Mouse (Mus musculus) hindbrain, embryonic 13.5 days (tissue): ENCODE results near the gene Coro1a. TPM values are rescaled to one million over a fixed set of nuclear protein-coding genes. Genes with fewer than 3 reads are reported as not detected.

Experiments
- ATAC-seq: fragments of 200-750 bp; cut with Nextera tagmentation; 2 replicates; pipeline ENCODE4 v1.8.0; 2017; ENCODE audit warnings: moderate TSS enrichment; ENCODE audit not compliant: low FRiP score
- H3K27ac ChIP-seq: fragments of 300-500 bp; sonication (generic); 2 replicates; pipeline ENCODE4 v1.5.1; 2015; ENCODE audit warnings: inconsistent platforms, mild to moderate bottlenecking, moderate library complexity
- H3K27me3 ChIP-seq: fragments of 300-500 bp; sonication (generic); 2 replicates; pipeline ENCODE4 v1.6.1; 2015; ENCODE audit warnings: mild to moderate bottlenecking, inconsistent platforms
- H3K36me3 ChIP-seq: fragments of 300-500 bp; sonication (generic); 2 replicates; pipeline ENCODE4 v1.6.1; 2015; ENCODE audit warnings: mild to moderate bottlenecking, inconsistent platforms
- H3K4me1 ChIP-seq: fragments of 300-500 bp; sonication (generic); replicated peaks from 2 replicates; pipeline ENCODE4 v1.6.1; 2015; ENCODE audit warnings: inconsistent platforms
- H3K4me2 ChIP-seq: fragments of 300-500 bp; sonication (generic); 2 replicates; pipeline ENCODE4 v1.6.1; 2015; ENCODE audit warnings: inconsistent platforms, mild to moderate bottlenecking, moderate library complexity
- H3K4me3 ChIP-seq: fragments of 300-500 bp; sonication (generic); 2 replicates; pipeline ENCODE4 v1.5.1; 2015; ENCODE audit warnings: mild to moderate bottlenecking, inconsistent platforms
- H3K9ac ChIP-seq: fragments of 300-500 bp; sonication (generic); 2 replicates; pipeline ENCODE4 v1.6.1; 2015; ENCODE audit warnings: mild to moderate bottlenecking, inconsistent platforms
- H3K9me3 ChIP-seq: fragments of 300-500 bp; sonication (generic); 2 replicates; pipeline ENCODE4 v1.6.1; 2016; ENCODE audit warnings: inconsistent platforms
- WGBS: fragments of 180-500 bp; shearing (Covaris S2); methylation state at CpG from one replicate; pipeline ENCODE4 v1.1.7; 2015; 5-methylcytosine and 5-hydroxymethylcytosine counted together
- polyA plus RNA-seq: library from polyadenylated mRNA; unstranded; fragments of >200 nt; fragmentation: Nextera tagmentation; extraction: Ambion mirVana; gene quantifications from 2 replicates; pipeline ENCODE4 v1.2.1, GENCODE M21; 2015

The Coro1a gene
- polyA plus RNA-seq, 1 experiment from 2014 or later: 81.4 TPM

GRCm38 (mm10) chr7:126676207-126676606, 31.4 kb downstream of the Coro1a start, which contains the start of gene Sult1a1:
Sult1a1 (minus strand) TSS chr7:126676432.
- no peak within 1 kb of the TSS for H3K4me2 ChIP-seq
- no peak within 1 kb of the TSS for H3K9ac ChIP-seq
- no peaks in the 10 kb centered on the region for H3K4me1 ChIP-seq
- H3K27me3 ChIP-seq: no peaks in the 10 kb centered on the region
- H3K4me3 ChIP-seq: no peak within 1 kb of the TSS
- no peak for ATAC-seq
- peaks cover 55% of the 10 kb centered on the region for H3K36me3 ChIP-seq
- H3K9me3 ChIP-seq: no peaks in the 10 kb centered on the region
- H3K27ac ChIP-seq: no peak within 1 kb of the TSS; the same call in 1 of the 2 replicates
- 83% methylated on average over 1 of the region's 1 CpGs for WGBS

GRCm38 (mm10) chr7:126675104-126675503, 32.5 kb downstream of the Coro1a start:
- Histone ChIP-seq H3K27ac (no peak overlapping the region), H3K36me3 (peaks cover 62% of the 10 kb centered on the region), H3K4me2 (no peak overlapping the region), H3K27me3 (no peaks in the 10 kb centered on the region), H3K4me1 (no peaks in the 10 kb centered on the region), H3K4me3 (no peak overlapping the region), H3K9ac (no peak overlapping the region), H3K9me3 (no peaks in the 10 kb centered on the region)
- 96% methylated on average over 8 of the region's 8 CpGs for WGBS
- no peak for ATAC-seq

- 95% methylated on average over 9 of the region's 9 CpGs for WGBS
- peaks cover 64% of the 10 kb centered on the region for H3K36me3 ChIP-seq
Measured at GRCm38 (mm10) chr7:126672111-126672510, 35.5 kb downstream of the Coro1a start.

GRCm38 (mm10) chr7:126670152-126670551, 37.4 kb downstream of the Coro1a start:
- H3K27me3 ChIP-seq: no peaks in the 10 kb centered on the region
- 97% methylated on average over 3 of the region's 3 CpGs for WGBS
- H3K4me2 ChIP-seq: no peak overlapping the region
- H3K4me1 ChIP-seq: no peaks in the 10 kb centered on the region
- H3K9ac ChIP-seq: no peak overlapping the region
- H3K4me3 ChIP-seq: no peak overlapping the region
- H3K27ac ChIP-seq: no peak overlapping the region
- no peak for ATAC-seq
- peaks cover 69% of the 10 kb centered on the region for H3K36me3 ChIP-seq
- H3K9me3 ChIP-seq: no peaks in the 10 kb centered on the region

More at GRCm38 (mm10) chr7:126672111-126672510, 35.5 kb downstream of the Coro1a start:
- no peak for ATAC-seq
- no peak overlapping the region for H3K4me2 ChIP-seq
- no peak overlapping the region for H3K9ac ChIP-seq
- H3K27me3 ChIP-seq: no peaks in the 10 kb centered on the region
- no peak overlapping the region for H3K27ac ChIP-seq
- H3K4me3 ChIP-seq: no peak overlapping the region
- H3K4me1 ChIP-seq: no peaks in the 10 kb centered on the region
- no peaks in the 10 kb centered on the region for H3K9me3 ChIP-seq

GRCm38 (mm10) chr7:126668452-126668851, 39.1 kb downstream of the Coro1a start:
- Histone ChIP-seq H3K27ac (no peak overlapping the region), H3K4me3 (no peak overlapping the region), H3K27me3 (no peaks in the 10 kb centered on the region), H3K36me3 (peaks cover 71% of the 10 kb centered on the region), H3K4me1 (no peaks in the 10 kb centered on the region), H3K9ac (no peak overlapping the region), H3K9me3 (no peaks in the 10 kb centered on the region), H3K4me2 (no peak overlapping the region)
- ATAC-seq: no peak
- 83% methylated on average over 5 of the region's 5 CpGs for WGBS

GRCm38 (mm10) chr7:126667495-126668090, 40.0 kb downstream of the Coro1a start:
- 90% methylated on average over 9 of the region's 9 CpGs for WGBS
- peaks cover 68% of the 10 kb centered on the region for H3K36me3 ChIP-seq
- H3K4me2 ChIP-seq: no peak overlapping the region
- no peaks in the 10 kb centered on the region for H3K4me1 ChIP-seq
- H3K4me3 ChIP-seq: no peak overlapping the region
- no peak overlapping the region for H3K9ac ChIP-seq
- H3K27ac ChIP-seq: no peak overlapping the region
- H3K27me3 ChIP-seq: no peaks in the 10 kb centered on the region
- H3K9me3 ChIP-seq: no peaks in the 10 kb centered on the region
- no peak for ATAC-seq

GRCm38 (mm10) chr7:126665269-126665668, 42.3 kb downstream of the Coro1a start:
- Histone ChIP-seq H3K27ac (no peak overlapping the region), H3K4me2 (no peak overlapping the region), H3K4me3 (no peak overlapping the region), H3K36me3 (peaks cover 59% of the 10 kb centered on the region), H3K9ac (no peak overlapping the region), H3K27me3 (no peaks in the 10 kb centered on the region), H3K9me3 (no peaks in the 10 kb centered on the region), H3K4me1 (no peaks in the 10 kb centered on the region)
- WGBS: 98% methylated on average over 3 of the region's 3 CpGs
- ATAC-seq: no peak

GRCm38 (mm10) chr7:126663646-126664045, 43.9 kb downstream of the Coro1a start:
- no peaks in the 10 kb centered on the region for H3K27me3 ChIP-seq
- H3K9ac ChIP-seq: no peak overlapping the region
- peaks cover 57% of the 10 kb centered on the region for H3K36me3 ChIP-seq
- WGBS: 76% methylated on average over 8 of the region's 8 CpGs
- H3K4me2 ChIP-seq: no peak overlapping the region
- no peak overlapping the region for H3K4me3 ChIP-seq
- no peak overlapping the region for H3K27ac ChIP-seq
- no peak for ATAC-seq
- no peaks in the 10 kb centered on the region for H3K4me1 ChIP-seq
- no peaks in the 10 kb centered on the region for H3K9me3 ChIP-seq

GRCm38 (mm10) chr7:126659771-126660170, 47.8 kb downstream of the Coro1a start:
- Histone ChIP-seq H3K27me3 (no peaks in the 10 kb centered on the region), H3K36me3 (peaks cover 32% of the 10 kb centered on the region)
- 91% methylated on average over 3 of the region's 3 CpGs for WGBS

GRCm38 (mm10) chr7:126657522-126657921, 50.1 kb downstream of the Coro1a start:
- H3K27ac ChIP-seq: no peak overlapping the region
- no peak for ATAC-seq

More at GRCm38 (mm10) chr7:126659771-126660170, 47.8 kb downstream of the Coro1a start:
- Histone ChIP-seq H3K4me1 (no peaks in the 10 kb centered on the region), H3K4me2 (no peak overlapping the region), H3K9ac (no peak overlapping the region), H3K9me3 (no peaks in the 10 kb centered on the region), H3K27ac (no peak overlapping the region), H3K4me3 (no peak overlapping the region)
- ATAC-seq: no peak

GRCm38 (mm10) chr7:126655695-126656094, 51.9 kb downstream of the Coro1a start:
- Histone ChIP-seq H3K4me2 (no peak overlapping the region), H3K36me3 (0 out of 2 replicates have a peak, but pooled peaks cover under 1% of the 10 kb centered on the region), H3K27ac (no peak overlapping the region), H3K4me1 (peaks cover 2% of the 10 kb centered on the region; the same call in 1 of the 2 replicates), H3K9ac (no peak overlapping the region), H3K9me3 (no peaks in the 10 kb centered on the region), H3K4me3 (no peak overlapping the region), H3K27me3 (no peaks in the 10 kb centered on the region)
- no peak for ATAC-seq
- WGBS: 96% methylated on average over 3 of the region's 3 CpGs

More at GRCm38 (mm10) chr7:126657522-126657921, 50.1 kb downstream of the Coro1a start:
- 84% methylated on average over 1 of the region's 1 CpGs for WGBS
- Histone ChIP-seq H3K4me2 (no peak overlapping the region), H3K9ac (no peak overlapping the region), H3K9me3 (no peaks in the 10 kb centered on the region), H3K27me3 (no peaks in the 10 kb centered on the region), H3K4me3 (no peak overlapping the region), H3K4me1 (no peaks in the 10 kb centered on the region), H3K36me3 (peaks cover 13% of the 10 kb centered on the region)

- Histone ChIP-seq H3K27ac (no peak overlapping the region), H3K4me3 (no peak overlapping the region), H3K36me3 (no peaks in the 10 kb centered on the region), H3K9ac (no peak overlapping the region), H3K4me2 (no peak overlapping the region), H3K4me1 (peaks cover 12% of the 10 kb centered on the region), H3K9me3 (no peaks in the 10 kb centered on the region), H3K27me3 (no peaks in the 10 kb centered on the region)
- ATAC-seq: no peak
- WGBS: 86% methylated on average over 2 of the region's 2 CpGs
Measured at GRCm38 (mm10) chr7:126653991-126654390, 53.6 kb downstream of the Coro1a start.

- no peak for ATAC-seq
- no peak overlapping the region for H3K4me3 ChIP-seq
- WGBS: 95% methylated on average over 2 of the region's 2 CpGs
- peaks cover 18% of the 10 kb centered on the region for H3K4me1 ChIP-seq
- H3K27me3 ChIP-seq: no peaks in the 10 kb centered on the region
- H3K36me3 ChIP-seq: no peaks in the 10 kb centered on the region
- no peaks in the 10 kb centered on the region for H3K9me3 ChIP-seq
- H3K4me2 ChIP-seq: no peak overlapping the region
- H3K9ac ChIP-seq: no peak overlapping the region
- no peak overlapping the region for H3K27ac ChIP-seq
Measured at GRCm38 (mm10) chr7:126650852-126651251, 56.7 kb downstream of the Coro1a start.
